Mouse (Mus musculus) frontal cortex, adult (tissue): ENCODE results near the gene Ltbp1.

Source experiments
- ATAC-seq: cut with Nextera tagmentation; 2 replicates; pipeline ENCODE4 v1.9.2; 2017; ENCODE audit warnings: mild to moderate bottlenecking, moderate library complexity, mixed read lengths; ENCODE audit not compliant: low TSS enrichment

The Ltbp1 gene

DNA sequence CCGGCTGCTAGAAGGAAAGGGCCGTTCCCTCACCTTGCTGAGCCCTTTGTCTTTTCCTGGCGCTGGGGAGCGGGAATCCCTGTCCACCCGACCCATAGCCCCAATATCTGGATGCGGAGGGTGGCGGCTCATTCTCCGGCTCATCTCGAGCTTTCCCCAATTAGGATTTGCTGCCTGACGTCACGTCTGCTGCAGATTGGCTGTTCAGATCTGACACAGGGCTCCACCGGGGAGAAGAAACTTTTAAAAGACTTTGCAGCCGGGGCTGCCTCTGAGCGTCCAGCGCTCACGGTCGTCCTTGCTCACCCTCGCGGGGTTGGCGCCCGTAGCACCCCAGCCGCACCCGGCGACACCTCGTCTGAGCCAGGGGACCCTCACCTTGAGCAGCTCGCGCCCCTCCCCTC lies at the start of gene Ltbp1:
Gene Ltbp1, plus strand, starts transcription at position 288 of the 404 bp plus-strand sequence.
- peak; percentile 95 for ATAC-seq

GRCm38 (mm10) chr17:74959481-74960245 lies 45.7 kb upstream of the Ltbp1 start:
- peak; percentile 94 for ATAC-seq

DNA sequence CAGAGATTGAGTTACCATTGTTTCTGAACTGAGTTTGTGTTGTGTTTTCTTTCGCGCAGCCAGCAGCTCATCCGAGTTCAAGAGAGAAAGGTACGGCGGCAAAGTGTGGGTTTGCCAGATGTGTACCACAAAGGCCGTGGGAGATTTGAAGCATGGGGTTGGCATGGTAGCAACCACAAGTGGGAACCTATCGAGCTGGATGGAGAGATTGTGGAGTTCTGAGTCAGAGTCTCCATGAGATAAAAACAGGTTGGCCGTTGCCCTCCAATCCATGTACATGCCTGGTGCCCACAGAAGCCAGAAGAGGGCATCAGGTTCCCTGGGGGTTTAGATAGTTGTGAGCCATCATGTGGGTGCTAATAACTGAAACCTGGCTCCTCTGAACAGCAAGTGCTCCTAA lies 42.1 kb upstream of the Ltbp1 start:
- no peak for ATAC-seq

DNA sequence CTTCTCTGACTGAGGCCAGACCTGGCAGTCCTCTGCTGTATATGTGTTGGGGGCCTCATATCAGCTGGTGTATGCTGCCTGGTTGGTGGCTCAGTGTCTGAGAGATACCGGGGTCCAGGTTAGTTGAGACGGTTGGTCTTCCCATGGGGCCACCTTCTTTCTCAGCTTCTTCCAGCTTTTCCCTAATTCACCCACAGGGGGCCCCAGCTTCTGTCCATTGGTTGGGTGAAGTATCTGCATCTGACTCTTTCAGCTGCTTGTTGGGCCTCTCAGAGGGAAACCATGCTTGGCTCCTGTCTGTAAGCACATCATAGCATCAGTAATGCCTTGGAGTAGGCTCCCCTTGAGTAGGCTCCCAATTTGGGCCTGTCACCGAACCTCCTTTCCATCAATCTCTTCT lies 41.5 kb upstream of the Ltbp1 start:
- no peak for ATAC-seq

GRCm38 (mm10) chr17:74967298-74967848 lies 38.0 kb upstream of the Ltbp1 start:
- no peak for ATAC-seq

DNA sequence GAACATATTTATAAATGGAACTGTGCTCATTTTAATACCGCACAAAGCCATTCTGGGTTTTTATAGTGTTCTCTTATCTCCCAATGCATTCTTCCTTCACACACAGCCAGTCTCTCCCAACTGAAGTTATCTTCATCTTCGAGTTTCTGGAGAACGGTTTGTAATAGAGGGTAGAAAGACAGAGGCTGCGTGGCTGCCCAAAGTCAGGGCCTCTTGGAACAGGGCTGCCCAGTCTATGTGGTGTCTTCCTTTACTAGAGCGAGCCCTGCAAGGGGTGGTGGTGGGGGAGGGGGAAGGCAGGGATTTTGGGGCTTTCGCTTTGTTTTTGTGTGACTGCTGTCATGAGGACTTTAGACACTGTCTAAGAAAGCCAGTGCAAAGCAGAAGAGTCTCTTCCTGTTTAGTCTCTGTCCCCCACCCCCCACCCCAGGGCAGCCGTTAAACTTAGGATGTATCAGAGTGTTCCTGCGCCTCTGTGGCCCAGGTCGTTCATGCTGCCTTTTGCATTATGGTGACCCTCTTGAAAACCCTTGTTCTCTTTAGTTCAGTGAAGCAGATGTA lies 37.1 kb upstream of the Ltbp1 start:
- ATAC-seq = no peak

GRCm38 (mm10) chr17:74968738-74969271 lies 36.6 kb upstream of the Ltbp1 start:
- peak; percentile 81 for ATAC-seq

GRCm38 (mm10) chr17:74975192-74975591 lies 30.2 kb upstream of the Ltbp1 start:
- no peak for ATAC-seq

DNA sequence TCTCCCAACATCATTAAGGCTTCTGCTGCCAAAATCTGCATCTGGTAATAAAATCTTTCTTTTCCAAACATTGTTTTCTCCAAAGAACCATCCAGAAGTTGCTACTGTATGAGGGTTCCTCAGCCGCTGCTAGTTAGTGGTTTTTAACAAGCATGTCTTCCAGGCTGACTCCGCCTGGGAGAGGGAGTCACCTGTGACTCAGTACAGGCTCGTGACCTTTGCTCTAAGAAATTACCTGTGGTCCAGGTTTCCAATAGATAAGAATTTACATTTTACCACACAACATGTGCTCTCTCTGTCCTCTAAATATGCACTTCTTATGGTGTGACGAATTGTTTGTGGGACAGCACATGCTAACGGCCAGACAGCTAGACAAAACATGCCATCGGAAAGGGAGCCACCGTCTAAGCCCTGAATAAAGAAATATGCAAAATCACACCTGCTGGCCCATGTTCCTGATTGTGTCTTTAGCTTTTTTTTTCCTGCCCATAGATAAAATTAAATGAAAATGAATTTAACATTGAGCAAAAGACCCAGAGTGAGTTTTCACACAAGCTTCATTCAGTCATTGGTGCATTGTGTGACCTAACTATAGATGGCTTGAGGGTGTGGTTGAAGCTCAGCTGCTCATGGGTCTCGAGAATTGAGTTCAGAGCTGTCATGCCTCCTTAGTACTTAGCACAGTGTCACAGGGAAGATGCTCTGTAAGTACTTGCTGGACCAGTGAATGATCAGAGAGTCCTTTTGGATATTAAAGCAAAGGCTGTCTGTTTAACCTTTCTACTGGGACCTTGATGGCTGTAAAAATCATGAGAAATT lies 29.0 kb upstream of the Ltbp1 start:
- no peak for ATAC-seq

GRCm38 (mm10) chr17:74979767-74980166 lies 25.6 kb upstream of the Ltbp1 start:
- no peak for ATAC-seq

DNA sequence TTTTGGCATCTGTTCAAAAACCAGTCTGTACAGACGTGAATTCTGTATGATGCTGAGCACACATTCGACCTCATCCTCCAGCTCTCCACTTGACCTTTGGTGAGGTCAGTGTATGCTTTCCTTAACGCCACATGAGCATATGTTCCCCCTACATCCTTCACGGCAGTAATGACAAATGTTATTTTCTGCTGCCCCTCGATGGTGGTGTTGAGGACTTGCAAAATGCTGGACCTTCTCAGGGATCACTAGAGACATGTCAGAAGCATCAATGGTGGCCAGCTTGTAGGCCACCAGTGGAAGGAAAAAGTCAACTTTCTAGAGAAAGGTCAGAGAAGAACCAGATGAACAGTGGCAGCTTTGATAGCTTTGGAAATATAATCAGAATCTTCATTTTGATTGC lies 23.7 kb upstream of the Ltbp1 start:
- ATAC-seq = no peak

DNA sequence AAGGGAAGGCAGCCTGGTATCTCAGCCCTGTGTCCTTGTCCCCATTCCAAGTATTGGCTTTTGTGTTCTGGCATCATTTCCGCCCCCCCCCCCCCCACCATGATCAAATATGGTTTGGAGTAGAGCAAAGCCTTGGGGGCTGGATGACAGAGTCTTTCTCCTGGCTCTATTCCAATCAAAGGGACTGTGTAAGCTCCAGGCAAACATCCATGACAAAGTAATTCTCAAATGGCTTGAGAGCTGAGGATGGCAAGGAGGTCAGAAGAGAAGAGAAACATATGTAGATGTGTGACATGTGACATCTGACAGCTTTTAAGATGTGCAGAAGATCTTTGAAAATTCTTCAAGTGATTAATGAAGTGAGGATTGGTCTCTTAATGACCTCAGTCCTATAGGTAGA lies 22.5 kb upstream of the Ltbp1 start:
- no peak for ATAC-seq

DNA sequence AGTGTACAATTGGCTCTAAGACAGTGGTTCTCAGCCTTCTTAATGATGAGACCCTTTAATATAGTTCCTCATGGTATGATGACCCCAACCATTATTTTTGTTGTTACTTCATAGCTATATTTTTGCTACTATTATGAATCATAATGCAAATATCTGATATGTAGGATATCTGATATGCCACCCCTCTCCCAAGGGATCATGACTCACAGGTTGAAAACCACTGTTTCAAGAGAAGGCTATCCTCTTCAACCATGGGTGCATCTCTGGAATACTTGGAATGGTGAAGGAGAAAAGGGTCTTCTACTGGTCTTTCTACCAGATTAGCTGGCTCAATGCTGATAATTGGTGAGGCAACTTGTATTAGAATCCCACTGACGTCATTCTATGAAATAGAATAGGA lies 21.3 kb upstream of the Ltbp1 start:
- no peak for ATAC-seq

DNA sequence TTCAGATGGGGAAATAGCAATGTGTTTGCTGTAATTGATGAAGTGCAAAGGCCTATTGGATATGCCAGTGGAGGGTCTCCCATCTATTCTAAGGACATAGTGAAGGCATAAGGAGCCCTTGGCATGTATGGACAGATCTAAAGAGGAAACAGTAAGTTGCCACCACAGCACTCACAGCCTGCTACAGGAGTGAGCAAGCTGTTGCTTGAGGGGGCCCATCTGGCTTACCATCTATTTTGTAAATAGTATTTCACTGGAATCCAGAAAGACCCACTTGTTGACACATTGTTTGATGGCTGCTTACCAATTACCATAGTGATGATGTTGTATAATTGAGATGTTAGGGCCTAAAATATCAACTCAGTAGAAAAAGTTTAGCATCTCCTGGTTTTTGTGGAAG lies 20.7 kb upstream of the Ltbp1 start:
- no peak for ATAC-seq

DNA sequence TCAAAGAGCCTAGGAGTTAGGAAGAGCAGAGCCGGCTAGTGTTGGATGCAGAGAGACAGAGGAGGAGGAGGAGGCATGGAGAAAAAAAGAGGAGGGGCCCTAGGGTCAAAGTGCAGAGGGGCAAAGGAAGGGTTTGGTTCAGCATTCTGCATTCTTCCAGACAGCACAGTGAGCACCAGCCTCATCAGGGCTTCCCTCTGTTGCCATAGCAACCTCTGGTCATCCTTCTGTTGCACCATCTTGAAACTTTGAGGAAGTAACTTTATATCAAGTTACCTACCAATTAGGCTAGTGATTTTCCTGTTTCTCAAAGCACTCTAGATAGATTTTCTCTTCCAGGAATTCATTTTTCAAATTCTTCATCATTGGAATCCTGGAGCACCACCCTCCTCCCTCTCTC lies 18.3 kb upstream of the Ltbp1 start:
- ATAC-seq = no peak

GRCm38 (mm10) chr17:74989691-74990090 lies 15.7 kb upstream of the Ltbp1 start:
- ATAC-seq = no peak

GRCm38 (mm10) chr17:74990561-74990960 lies 14.8 kb upstream of the Ltbp1 start:
- no peak for ATAC-seq

- no peak for ATAC-seq
Measured at GRCm38 (mm10) chr17:74993726-74994581, 11.4 kb upstream of the Ltbp1 start.

DNA sequence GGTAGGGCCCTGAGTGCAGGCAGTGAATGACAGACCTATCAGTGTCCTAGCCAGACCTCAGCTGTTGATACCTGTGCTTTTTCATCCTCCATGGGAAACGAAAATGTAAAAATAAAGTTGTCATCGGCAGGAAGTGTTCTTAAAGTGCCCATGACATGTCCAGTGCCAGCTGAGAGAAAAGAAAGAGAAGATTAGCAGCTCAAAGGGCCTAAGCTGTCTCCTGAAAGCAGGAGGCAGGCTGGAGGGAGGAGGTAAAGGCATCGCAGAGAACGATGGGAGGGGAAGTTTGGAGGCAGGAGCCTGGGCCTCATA lies 10.8 kb upstream of the Ltbp1 start:
- no peak for ATAC-seq

- ATAC-seq = no peak
Measured at GRCm38 (mm10) chr17:74995266-74995665, 10.1 kb upstream of the Ltbp1 start.

GRCm38 (mm10) chr17:75000066-75000465 lies 5.3 kb upstream of the Ltbp1 start:
- ATAC-seq = no peak

GRCm38 (mm10) chr17:75004820-75005219 lies 548 bp upstream of the Ltbp1 start:
- ATAC-seq = peak; percentile 84
